Mouse (Mus musculus): ENCODE data around the gene Esam. TPM values are rescaled to one million over a fixed set of nuclear protein-coding genes. Genes with fewer than 3 reads are reported as not detected.

The Esam gene
- polyA plus RNA-seq, 1 experiment from 2014 or later: 15.6 TPM

- Histone ChIP-seq H3K27ac (no peak overlapping the region), H3K9ac (no peak overlapping the region), H3K4me3 (replicated peaks) (no peak overlapping the region), H3K27me3 (peaks cover 22% of the 10 kb centered on the region), H3K9me3 (replicated peaks) (no peaks in the 10 kb centered on the region), H3K4me2 (no peak overlapping the region), H3K36me3 (no peaks in the 10 kb centered on the region), H3K4me1 (replicated peaks) (peaks cover 20% of the 10 kb centered on the region)
- ATAC-seq (ENCODE audit: low read depth) (no peak), DNase-seq (no peak)
- WGBS (ENCODE audit: insufficient replicate concordance): 59% methylated on average over 27 of the region's 27 CpGs
Measured at GRCm38 (mm10) chr9:37545847-37546452, 18.1 kb downstream of the Esam start.

GRCm38 (mm10) chr9:37546889-37547288 lies 19.0 kb downstream of the Esam start:
- Histone ChIP-seq H3K36me3 (no peaks in the 10 kb centered on the region), H3K4me3 (replicated peaks) (no peak overlapping the region), H3K9ac (no peak overlapping the region), H3K27me3 (peaks cover 30% of the 10 kb centered on the region), H3K4me1 (replicated peaks) (peaks cover 27% of the 10 kb centered on the region), H3K4me2 (no peak overlapping the region), H3K27ac (no peak overlapping the region), H3K9me3 (replicated peaks) (no peaks in the 10 kb centered on the region)
- WGBS (ENCODE audit: insufficient replicate concordance): 74% methylated on average over 1 of the region's 1 CpGs
- DNase-seq (no peak), ATAC-seq (ENCODE audit: low read depth) (no peak)

GRCm38 (mm10) chr9:37550435-37550834 lies 22.6 kb downstream of the Esam start:
- H3K36me3 ChIP-seq: no peaks in the 10 kb centered on the region
- H3K9me3 ChIP-seq (replicated peaks): no peaks in the 10 kb centered on the region
- H3K27ac ChIP-seq: no peak overlapping the region
- WGBS (ENCODE audit: insufficient replicate concordance): 51% methylated on average over 1 of the region's 1 CpGs
- H3K4me3 ChIP-seq (replicated peaks): no peak overlapping the region
- DNase-seq: no peak
- ATAC-seq (ENCODE audit: low read depth): no peak
- H3K4me2 ChIP-seq: no peak overlapping the region
- peaks cover 47% of the 10 kb centered on the region for H3K4me1 ChIP-seq (replicated peaks)
- no peak overlapping the region for H3K9ac ChIP-seq
- peaks cover 41% of the 10 kb centered on the region for H3K27me3 ChIP-seq

- peak overlapping the region; percentile 80 for H3K4me2 ChIP-seq
- DNase-seq (no peak), ATAC-seq (ENCODE audit: low read depth) (no peak)
- no peak overlapping the region for H3K27ac ChIP-seq
- H3K36me3 ChIP-seq: no peaks in the 10 kb centered on the region
- H3K9me3 ChIP-seq (replicated peaks): no peaks in the 10 kb centered on the region
- H3K9ac ChIP-seq: peak overlapping the region; percentile 56
- peaks cover 44% of the 10 kb centered on the region for H3K4me1 ChIP-seq (replicated peaks)
- 2% methylated on average over 23 of the region's 23 CpGs for WGBS (ENCODE audit: insufficient replicate concordance)
- peaks cover 30% of the 10 kb centered on the region for H3K27me3 ChIP-seq
- H3K4me3 ChIP-seq (replicated peaks): peak overlapping the region; percentile 58
Measured at GRCm38 (mm10) chr9:37551751-37552531, 24.1 kb downstream of the Esam start.

- 3% methylated on average over 31 of the region's 31 CpGs for WGBS (ENCODE audit: insufficient replicate concordance)
- Histone ChIP-seq H3K4me1 (replicated peaks) (peaks cover 44% of the 10 kb centered on the region), H3K4me2 (peak within 1 kb of the TSS; percentile 80), H3K9ac (peak within 1 kb of the TSS; percentile 56), H3K4me3 (replicated peaks) (peak within 1 kb of the TSS; percentile 58), H3K9me3 (replicated peaks) (no peaks in the 10 kb centered on the region), H3K27ac (no peak within 1 kb of the TSS), H3K36me3 (no peaks in the 10 kb centered on the region), H3K27me3 (peaks cover 30% of the 10 kb centered on the region)
- DNase-seq: peak; percentile 63
- peak; percentile 86 for ATAC-seq (ENCODE audit: low read depth)
Measured at GRCm38 (mm10) chr9:37552536-37553293, 24.8 kb downstream of the Esam start, which contains the start of gene Nrgn. Gene Nrgn, minus strand, starts transcription at chr9:37552904.

- no peaks in the 10 kb centered on the region for H3K36me3 ChIP-seq
- H3K9me3 ChIP-seq (replicated peaks): no peaks in the 10 kb centered on the region
- H3K27me3 ChIP-seq: peaks cover 30% of the 10 kb centered on the region
- 15% methylated on average over 1 of the region's 1 CpGs for WGBS (ENCODE audit: insufficient replicate concordance)
- peak; percentile 69 for ATAC-seq (ENCODE audit: low read depth)
- no peak overlapping the region for H3K9ac ChIP-seq
- no peak overlapping the region for H3K4me3 ChIP-seq (replicated peaks)
- H3K4me1 ChIP-seq (replicated peaks): peaks cover 44% of the 10 kb centered on the region
- peak overlapping the region; percentile 59; the same call in 1 of the 2 replicates for H3K27ac ChIP-seq
- peak; percentile 29 for DNase-seq
- H3K4me2 ChIP-seq: no peak overlapping the region
Measured at GRCm38 (mm10) chr9:37554279-37554678, 26.4 kb downstream of the Esam start.

- H3K9ac ChIP-seq: no peak within 1 kb of the TSS
- H3K27ac ChIP-seq: peak within 1 kb of the TSS; percentile 59
- DNase-seq (no peak), ATAC-seq (ENCODE audit: low read depth) (no peak)
- peaks cover 29% of the 10 kb centered on the region for H3K27me3 ChIP-seq
- no peaks in the 10 kb centered on the region for H3K9me3 ChIP-seq (replicated peaks)
- H3K4me2 ChIP-seq: no peak within 1 kb of the TSS
- peaks cover 44% of the 10 kb centered on the region for H3K4me1 ChIP-seq (replicated peaks)
- no peaks in the 10 kb centered on the region for H3K36me3 ChIP-seq
- WGBS (ENCODE audit: insufficient replicate concordance): 28% methylated on average over 7 of the region's 7 CpGs
- no peak within 1 kb of the TSS for H3K4me3 ChIP-seq (replicated peaks)
Measured at GRCm38 (mm10) chr9:37554838-37555748, 27.2 kb downstream of the Esam start, which contains the start of gene Siae. Gene Siae, plus strand, starts transcription at chr9:37555698.

GRCm38 (mm10) chr9:37556366-37556765 lies 28.5 kb downstream of the Esam start:
- Histone ChIP-seq H3K36me3 (no peaks in the 10 kb centered on the region), H3K27me3 (peaks cover 18% of the 10 kb centered on the region), H3K4me3 (replicated peaks) (no peak overlapping the region), H3K9ac (no peak overlapping the region), H3K4me1 (replicated peaks) (peaks cover 42% of the 10 kb centered on the region), H3K4me2 (no peak overlapping the region), H3K27ac (no peak overlapping the region), H3K9me3 (replicated peaks) (no peaks in the 10 kb centered on the region)
- WGBS (ENCODE audit: insufficient replicate concordance): 44% methylated on average over 3 of the region's 3 CpGs
- DNase-seq: no peak
- ATAC-seq (ENCODE audit: low read depth): no peak

GRCm38 (mm10) chr9:37560617-37561016 lies 32.7 kb downstream of the Esam start:
- Histone ChIP-seq H3K9ac (no peak overlapping the region), H3K4me3 (replicated peaks) (no peak overlapping the region), H3K4me2 (no peak overlapping the region), H3K36me3 (no peaks in the 10 kb centered on the region), H3K4me1 (replicated peaks) (peaks cover 17% of the 10 kb centered on the region), H3K27me3 (no peaks in the 10 kb centered on the region), H3K9me3 (replicated peaks) (no peaks in the 10 kb centered on the region), H3K27ac (no peak overlapping the region)
- WGBS (ENCODE audit: insufficient replicate concordance): 80% methylated on average over 2 of the region's 2 CpGs
- DNase-seq (no peak), ATAC-seq (ENCODE audit: low read depth) (no peak)

- DNase-seq (no peak), ATAC-seq (ENCODE audit: low read depth) (peak; percentile 45; the same call in 1 of the 2 replicates)
- H3K4me1 ChIP-seq (replicated peaks): peaks cover 49% of the 10 kb centered on the region
- H3K4me2 ChIP-seq: no peak overlapping the region
- 25% methylated on average over 1 of the region's 1 CpGs for WGBS (ENCODE audit: insufficient replicate concordance)
- H3K9me3 ChIP-seq (replicated peaks): no peaks in the 10 kb centered on the region
- H3K9ac ChIP-seq: no peak overlapping the region
- H3K27me3 ChIP-seq: no peaks in the 10 kb centered on the region
- H3K36me3 ChIP-seq: no peaks in the 10 kb centered on the region
- H3K4me3 ChIP-seq (replicated peaks): no peak overlapping the region
- no peak overlapping the region for H3K27ac ChIP-seq
Measured at GRCm38 (mm10) chr9:37563805-37564204, 35.9 kb downstream of the Esam start.

Data from liver, embryonic 13.5 days (tissue).